Mouse (Mus musculus): ENCODE results near the gene Rbx1. TPM values are rescaled to one million over a fixed set of nuclear protein-coding genes. Genes with fewer than 3 reads are reported as not detected.
A peak's percentile ranks its signal among the peaks of the same experiment; 100 is the strongest.
"Not testable (repeated sequence)": the region's sequence is repeated elsewhere in the genome, so short reads cannot be mapped to it uniquely, and the experiment has no call there.

The Rbx1 gene
- polyA plus RNA-seq, 1 experiment from 2014 or later, result 337 TPM

- 76% methylated on average over 7 of the region's 7 CpGs for WGBS (ENCODE audit: insufficient replicate concordance)
Measured at GRCm38 (mm10) chr15:81461523-81461922, 4.6 kb upstream of the Rbx1 start.

GRCm38 (mm10) chr15:81465016-81465660 lies 958 bp upstream of the Rbx1 start:
- H3K27ac ChIP-seq, result peak overlapping the region; percentile 91
- 65% methylated on average over 12 of the region's 12 CpGs for WGBS (ENCODE audit: insufficient replicate concordance)
- peaks cover 32% of the 10 kb centered on the region for H3K4me1 ChIP-seq (replicated peaks)
- H3K9me3 ChIP-seq (replicated peaks), result no peaks in the 10 kb centered on the region; the same call in 1 of the 2 replicates
- no peak for ATAC-seq (ENCODE audit: low read depth)
- H3K27me3 ChIP-seq, result no peaks in the 10 kb centered on the region
- peak overlapping the region; percentile 83 for H3K4me2 ChIP-seq
- DNase-seq, result no peak
- peak overlapping the region; percentile 76 for H3K4me3 ChIP-seq (replicated peaks)
- H3K36me3 ChIP-seq, result peaks cover 26% of the 10 kb centered on the region
- H3K9ac ChIP-seq, result peak overlapping the region; percentile 72

More at GRCm38 (mm10) chr15:81461523-81461922, 4.6 kb upstream of the Rbx1 start:
- no peaks in the 10 kb centered on the region for H3K27me3 ChIP-seq
- H3K4me1 ChIP-seq (replicated peaks), result peaks cover 10% of the 10 kb centered on the region
- H3K4me2 ChIP-seq, result no peak overlapping the region
- no peak for DNase-seq
- H3K9me3 ChIP-seq (replicated peaks), result no peaks in the 10 kb centered on the region; the same call in 1 of the 2 replicates
- H3K36me3 ChIP-seq, result peaks cover 17% of the 10 kb centered on the region
- ATAC-seq (ENCODE audit: low read depth), result no peak
- H3K9ac ChIP-seq, result no peak overlapping the region
- no peak overlapping the region for H3K4me3 ChIP-seq (replicated peaks)
- no peak overlapping the region for H3K27ac ChIP-seq

- Histone ChIP-seq H3K27me3 (no peaks in the 10 kb centered on the region), H3K36me3 (peaks cover 37% of the 10 kb centered on the region), H3K4me2 (peak overlapping the region; percentile 83), H3K9ac (peak overlapping the region; percentile 82), H3K27ac (peak overlapping the region; percentile 87), H3K4me3 (replicated peaks) (peak overlapping the region; percentile 76), H3K9me3 (replicated peaks) (no peaks in the 10 kb centered on the region; the same call in 1 of the 2 replicates), H3K4me1 (replicated peaks) (peaks cover 32% of the 10 kb centered on the region)
- no peak for ATAC-seq (ENCODE audit: low read depth)
- 2% methylated on average over 15 of the region's 15 CpGs for WGBS (ENCODE audit: insufficient replicate concordance)
- no peak for DNase-seq
Measured at GRCm38 (mm10) chr15:81466738-81467113, 630 bp downstream of the Rbx1 start.

- WGBS (ENCODE audit: insufficient replicate concordance), result 91% methylated on average over 8 of the region's 8 CpGs
- H3K27me3 ChIP-seq, result no peaks in the 10 kb centered on the region
- no peak for DNase-seq
- H3K4me1 ChIP-seq (replicated peaks), result peaks cover 32% of the 10 kb centered on the region
- H3K36me3 ChIP-seq, result peaks cover 71% of the 10 kb centered on the region
- no peaks in the 10 kb centered on the region for H3K9me3 ChIP-seq (replicated peaks)
- H3K4me2 ChIP-seq, result no peak overlapping the region
- H3K9ac ChIP-seq, result no peak overlapping the region
- no peak overlapping the region for H3K27ac ChIP-seq
- no peak overlapping the region for H3K4me3 ChIP-seq (replicated peaks)
- no peak for ATAC-seq (ENCODE audit: low read depth)
Measured at GRCm38 (mm10) chr15:81470735-81471134, 4.6 kb downstream of the Rbx1 start.

- 68% methylated on average over 5 of the region's 5 CpGs for WGBS (ENCODE audit: insufficient replicate concordance)
- H3K4me2 ChIP-seq, result no peak overlapping the region
- peaks cover 72% of the 10 kb centered on the region for H3K36me3 ChIP-seq
- H3K4me1 ChIP-seq (replicated peaks), result peaks cover 38% of the 10 kb centered on the region
- H3K9ac ChIP-seq, result no peak overlapping the region
- no peak overlapping the region for H3K27ac ChIP-seq
- no peak for ATAC-seq (ENCODE audit: low read depth)
- no peak overlapping the region for H3K4me3 ChIP-seq (replicated peaks)
- no peaks in the 10 kb centered on the region for H3K27me3 ChIP-seq
- no peak for DNase-seq
- H3K9me3 ChIP-seq (replicated peaks), result no peaks in the 10 kb centered on the region
Measured at GRCm38 (mm10) chr15:81472256-81472655, 6.2 kb downstream of the Rbx1 start.

- no peak overlapping the region for H3K9ac ChIP-seq
- no peak overlapping the region for H3K27ac ChIP-seq
- ATAC-seq (ENCODE audit: low read depth), result no peak
- peaks cover 51% of the 10 kb centered on the region for H3K36me3 ChIP-seq
- 24% methylated on average over 3 of the region's 3 CpGs for WGBS (ENCODE audit: insufficient replicate concordance)
- no peaks in the 10 kb centered on the region for H3K27me3 ChIP-seq
- H3K9me3 ChIP-seq (replicated peaks), result no peaks in the 10 kb centered on the region
- H3K4me1 ChIP-seq (replicated peaks), result peaks cover 20% of the 10 kb centered on the region
- no peak overlapping the region for H3K4me3 ChIP-seq (replicated peaks)
- H3K4me2 ChIP-seq, result no peak overlapping the region
- no peak for DNase-seq
Measured at GRCm38 (mm10) chr15:81475654-81476053, 9.6 kb downstream of the Rbx1 start.

- peak overlapping the region; percentile 33 for H3K4me2 ChIP-seq
- DNase-seq (no peak), ATAC-seq (ENCODE audit: low read depth) (peak; percentile 51; the same call in 1 of the 2 replicates)
- WGBS (ENCODE audit: insufficient replicate concordance), result 10% methylated on average over 2 of the region's 2 CpGs
- no peak overlapping the region for H3K9ac ChIP-seq
- no peak overlapping the region for H3K27ac ChIP-seq
- no peaks in the 10 kb centered on the region for H3K9me3 ChIP-seq (replicated peaks)
- H3K36me3 ChIP-seq, result peaks cover 42% of the 10 kb centered on the region
- peaks cover 29% of the 10 kb centered on the region for H3K4me1 ChIP-seq (replicated peaks)
- no peak overlapping the region for H3K4me3 ChIP-seq (replicated peaks)
- H3K27me3 ChIP-seq, result no peaks in the 10 kb centered on the region
Measured at GRCm38 (mm10) chr15:81476597-81476996, 10.5 kb downstream of the Rbx1 start.

GRCm38 (mm10) chr15:81479446-81480213 lies 13.5 kb downstream of the Rbx1 start:
- whole genome bisulfite sequencing (ENCODE audit: insufficient replicate concordance), result 65% methylated on average over 21 of the region's 21 CpGs
- ATAC-seq (ENCODE audit: low read depth) (no peak), DNase-seq (no peak)
- Histone ChIP-seq H3K27me3 (no peaks in the 10 kb centered on the region), H3K4me2 (no peak overlapping the region), H3K4me3 (replicated peaks) (no peak overlapping the region), H3K4me1 (replicated peaks) (peaks cover 26% of the 10 kb centered on the region), H3K36me3 (peaks cover 13% of the 10 kb centered on the region), H3K9ac (no peak overlapping the region), H3K27ac (no peak overlapping the region), H3K9me3 (replicated peaks) (no peaks in the 10 kb centered on the region)

- not testable (repeated sequence) for DNase-seq; H3K27ac ChIP-seq; H3K9me3 ChIP-seq (replicated peaks); ATAC-seq (ENCODE audit: low read depth); H3K4me2 ChIP-seq; H3K9ac ChIP-seq; H3K36me3 ChIP-seq; H3K27me3 ChIP-seq; H3K4me3 ChIP-seq (replicated peaks)
- 72% methylated on average over 3 of the region's 3 CpGs for WGBS (ENCODE audit: insufficient replicate concordance)
- H3K4me1 ChIP-seq (replicated peaks), result peaks cover 25% of the 10 kb centered on the region
Measured at GRCm38 (mm10) chr15:81480284-81480683, 14.2 kb downstream of the Rbx1 start.

GRCm38 (mm10) chr15:81480977-81481379 lies 14.9 kb downstream of the Rbx1 start:
- H3K4me1 ChIP-seq (replicated peaks), result peaks cover 21% of the 10 kb centered on the region
- 15% methylated on average over 13 of the region's 13 CpGs for WGBS (ENCODE audit: insufficient replicate concordance)

GRCm38 (mm10) chr15:81482966-81483365 lies 16.9 kb downstream of the Rbx1 start:
- H3K36me3 ChIP-seq, result no peaks in the 10 kb centered on the region
- no peaks in the 10 kb centered on the region for H3K9me3 ChIP-seq (replicated peaks)
- WGBS (ENCODE audit: insufficient replicate concordance), result 66% methylated on average over 2 of the region's 2 CpGs
- H3K4me2 ChIP-seq, result no peak overlapping the region
- H3K4me1 ChIP-seq (replicated peaks), result peaks cover 19% of the 10 kb centered on the region
- H3K9ac ChIP-seq, result no peak overlapping the region
- no peak overlapping the region for H3K4me3 ChIP-seq (replicated peaks)
- no peak for DNase-seq
- ATAC-seq (ENCODE audit: low read depth), result no peak
- H3K27ac ChIP-seq, result no peak overlapping the region
- no peaks in the 10 kb centered on the region for H3K27me3 ChIP-seq

More at GRCm38 (mm10) chr15:81480977-81481379, 14.9 kb downstream of the Rbx1 start:
- ATAC-seq (ENCODE audit: low read depth) (peak; percentile 82), DNase-seq (peak; percentile 68)
- H3K4me3 ChIP-seq (replicated peaks), result peak overlapping the region; percentile 52
- peak overlapping the region; percentile 57 for H3K9ac ChIP-seq
- H3K4me2 ChIP-seq, result peak overlapping the region; percentile 59
- H3K27me3 ChIP-seq, result no peaks in the 10 kb centered on the region
- H3K9me3 ChIP-seq (replicated peaks), result no peaks in the 10 kb centered on the region
- no peak overlapping the region for H3K27ac ChIP-seq
- H3K36me3 ChIP-seq, result no peaks in the 10 kb centered on the region

All from liver, embryonic 13.5 days (tissue).